17 mouse cellular contexts compared by ENCODE assay signal in genomic region chr8:94296312-94296991, GRCm38 (mm10). TPM values are rescaled to one million over a fixed set of nuclear protein-coding genes. Genes with fewer than 3 reads are reported as not detected.
DNase-seq lines count a peak whose midpoint lies in the region; ATAC-seq and TF ChIP-seq lines count a peak whose summit lies in the region.
"Had no signal": no experiment of that assay in that cellular context is flagged by ENCODE, and none has a peak within 500 bp of the region (broad histone marks: within the 10 kb centered on the region; RNA-seq: fewer than 3 reads in every experiment).

No protein-coding gene starts in this region.

- TF ChIP-seq EP300 in stomach, postnatal 0 days (optimal IDR thresholded peaks at IDR 0.05): no peak

- 35% methylated on average over 9 of the region's 9 CpGs for WGBS in heart, embryonic 10.5 days
- WGBS in hindbrain, embryonic 15.5 days: 80% methylated on average over 9 of the region's 9 CpGs
- 79% methylated on average over 9 of the region's 9 CpGs for WGBS in hindbrain, embryonic 10.5 days
- WGBS in midbrain, embryonic 16.5 days: 82% methylated on average over 9 of the region's 9 CpGs
- WGBS in midbrain, embryonic 10.5 days: 88% methylated on average over 9 of the region's 9 CpGs
- 70% methylated on average over 9 of the region's 9 CpGs for WGBS in stomach, postnatal 0 days

- H3K9ac ChIP-seq in hindbrain, embryonic 15.5 days: no peak overlapping the region
- H3K9ac ChIP-seq in midbrain, embryonic 16.5 days (ENCODE audit: low read depth, low read length): no peak overlapping the region
- H3K9ac ChIP-seq in stomach, postnatal 0 days (ENCODE audit: low read length): no peak overlapping the region
- H3K9ac ChIP-seq: forebrain, postnatal 0 days; limb, embryonic 13.5 days; midbrain, embryonic 15.5 days; neural tube, embryonic 12.5 days had no signal

- no peaks in the 10 kb centered on the region for H3K27me3 ChIP-seq in heart, embryonic 10.5 days (ENCODE audit: insufficient read depth, poor library complexity, severe bottlenecking)
- no peaks in the 10 kb centered on the region for H3K27me3 ChIP-seq in hindbrain, embryonic 15.5 days
- no peaks in the 10 kb centered on the region for H3K27me3 ChIP-seq in hindbrain, embryonic 10.5 days (ENCODE audit: insufficient read depth, poor library complexity, severe bottlenecking)
- H3K27me3 ChIP-seq in midbrain, embryonic 16.5 days (ENCODE audit: control insufficient read depth, insufficient read depth, low read depth, low read length): no peaks in the 10 kb centered on the region
- H3K27me3 ChIP-seq in midbrain, embryonic 10.5 days (ENCODE audit: low read depth, poor library complexity, severe bottlenecking): no peaks in the 10 kb centered on the region
- no peaks in the 10 kb centered on the region for H3K27me3 ChIP-seq in stomach, postnatal 0 days (ENCODE audit: control insufficient read depth, insufficient read depth, low read length)
- H3K27me3 ChIP-seq: limb, embryonic 13.5 days; midbrain, embryonic 15.5 days; neural tube, embryonic 12.5 days had no signal

- H3K36me3 ChIP-seq in heart, embryonic 10.5 days: peaks cover 11% of the 10 kb centered on the region
- peaks cover 32% of the 10 kb centered on the region for H3K36me3 ChIP-seq in hindbrain, embryonic 15.5 days
- H3K36me3 ChIP-seq in hindbrain, embryonic 10.5 days: peaks cover 26% of the 10 kb centered on the region
- H3K36me3 ChIP-seq in midbrain, embryonic 16.5 days (ENCODE audit: control insufficient read depth, insufficient read depth, low read length): peaks cover 14% of the 10 kb centered on the region; the same call in 1 of the 2 replicates
- H3K36me3 ChIP-seq in midbrain, embryonic 10.5 days: peaks cover 42% of the 10 kb centered on the region
- peaks cover 5% of the 10 kb centered on the region; the same call in 1 of the 2 replicates for H3K36me3 ChIP-seq in stomach, postnatal 0 days (ENCODE audit: control insufficient read depth, insufficient read depth, low read length)

- no peak for DNase-seq in heart, embryonic 10.5 days (ENCODE audit: low spot score)
- no peak for DNase-seq in heart, adult 8-10 months (ENCODE audit: low spot score)
- no peak for DNase-seq in hindbrain, embryonic 10.5 days (ENCODE audit: low spot score)
- DNase-seq in midbrain, embryonic 10.5 days (ENCODE audit: low spot score): no peak
- DNase-seq in stomach, postnatal 0 days (ENCODE audit: low spot score): no peak
- DNase-seq in cerebellum, adult 9-10 months: no peak
- DNase-seq: cerebellum, adult 2 months; embryo, embryonic 11 days; forebrain, postnatal 0 days; thymus, adult 2 months had no signal

- no peak overlapping the region for H3K4me3 ChIP-seq in heart, embryonic 10.5 days
- no peak overlapping the region for H3K4me3 ChIP-seq in hindbrain, embryonic 15.5 days
- H3K4me3 ChIP-seq in hindbrain, embryonic 10.5 days: no peak overlapping the region
- H3K4me3 ChIP-seq in midbrain, embryonic 16.5 days (ENCODE audit: low read depth, low read length): no peak overlapping the region
- no peak overlapping the region for H3K4me3 ChIP-seq in midbrain, embryonic 10.5 days
- H3K4me3 ChIP-seq in stomach, postnatal 0 days (ENCODE audit: low read depth, low read length): no peak overlapping the region
- H3K4me3 ChIP-seq: limb, embryonic 13.5 days; midbrain, embryonic 15.5 days; neural tube, embryonic 12.5 days had no signal

- no peak overlapping the region for H3K4me2 ChIP-seq in hindbrain, embryonic 15.5 days
- H3K4me2 ChIP-seq in midbrain, embryonic 16.5 days (ENCODE audit: low read length): no peak overlapping the region
- H3K4me2 ChIP-seq in stomach, postnatal 0 days (replicated peaks; ENCODE audit: low read depth): no peak overlapping the region
- H3K4me2 ChIP-seq: limb, embryonic 13.5 days; midbrain, embryonic 15.5 days; neural tube, embryonic 12.5 days had no signal

- TF ChIP-seq CTCF in stomach, postnatal 0 days (IDR thresholded peaks at IDR 0.05; ENCODE audit: low read depth): no peak

- peaks cover 37% of the 10 kb centered on the region for H3K4me1 ChIP-seq in heart, embryonic 10.5 days
- H3K4me1 ChIP-seq in hindbrain, embryonic 15.5 days (replicated peaks): peaks cover 7% of the 10 kb centered on the region; the same call in 1 of the 2 replicates
- H3K4me1 ChIP-seq in hindbrain, embryonic 10.5 days (replicated peaks): peaks cover 10% of the 10 kb centered on the region
- no peaks in the 10 kb centered on the region; the same call in 1 of the 2 replicates for H3K4me1 ChIP-seq in midbrain, embryonic 16.5 days (ENCODE audit: control insufficient read depth, insufficient read depth, low read length)
- H3K4me1 ChIP-seq in midbrain, embryonic 10.5 days: no peaks in the 10 kb centered on the region
- no peaks in the 10 kb centered on the region for H3K4me1 ChIP-seq in stomach, postnatal 0 days (replicated peaks; ENCODE audit: control insufficient read depth, insufficient read depth)
- H3K4me1 ChIP-seq: neural tube, embryonic 12.5 days had no signal

- peak overlapping the region; percentile 42 for H3K27ac ChIP-seq in heart, embryonic 10.5 days
- peak overlapping the region; percentile 47 for H3K27ac ChIP-seq in hindbrain, embryonic 15.5 days (replicated peaks)
- no peak overlapping the region for H3K27ac ChIP-seq in hindbrain, embryonic 10.5 days
- peak overlapping the region; percentile 50; the same call in 1 of the 2 replicates for H3K27ac ChIP-seq in midbrain, embryonic 16.5 days (ENCODE audit: low read length)
- no peak overlapping the region for H3K27ac ChIP-seq in midbrain, embryonic 10.5 days (replicated peaks)
- no peak overlapping the region for H3K27ac ChIP-seq in stomach, postnatal 0 days (replicated peaks)
- H3K27ac ChIP-seq: limb, embryonic 13.5 days; midbrain, embryonic 15.5 days; neural tube, embryonic 12.5 days had no signal

- H3K9me3 ChIP-seq in heart, embryonic 10.5 days: no peaks in the 10 kb centered on the region
- H3K9me3 ChIP-seq in hindbrain, embryonic 15.5 days: no peaks in the 10 kb centered on the region
- H3K9me3 ChIP-seq in hindbrain, embryonic 10.5 days: no peaks in the 10 kb centered on the region
- H3K9me3 ChIP-seq in midbrain, embryonic 16.5 days (replicated peaks; ENCODE audit: control insufficient read depth, low read length, poor library complexity, severe bottlenecking): no peaks in the 10 kb centered on the region
- no peaks in the 10 kb centered on the region for H3K9me3 ChIP-seq in midbrain, embryonic 10.5 days (replicated peaks)
- H3K9me3 ChIP-seq in stomach, postnatal 0 days (ENCODE audit: control insufficient read depth, low read length): no peaks in the 10 kb centered on the region
- H3K9me3 ChIP-seq: limb, embryonic 13.5 days; midbrain, embryonic 15.5 days; neural tube, embryonic 12.5 days had no signal

- ATAC-seq in hindbrain, embryonic 15.5 days (ENCODE audit: low FRiP score, low read depth): 0 out of 2 replicates have a peak, but pooled peaks have one; percentile 27
- ATAC-seq in midbrain, embryonic 16.5 days: no peak
- peak; percentile 44; the same call in 1 of the 2 replicates for ATAC-seq in stomach, postnatal 0 days (ENCODE audit: low FRiP score, low TSS enrichment)
- ATAC-seq: forebrain, postnatal 0 days; inflammation-experienced regulatory T-cells, adult 6 months; midbrain, embryonic 15.5 days had no signal

RNA-seq across cellular contexts. Expression of gene Slc12a3, which starts 32.5 kb away (rescaled TPM):
- 0.06 TPM in 1 of 2 replicates, not detected in the other for polyA plus RNA-seq in heart, embryonic 10.5 days (2016; fragmentation: Nextera tagmentation; extraction: Ambion mirVana)
- total RNA-seq in heart, adult 8-10 months (2022): under 1 TPM in 3 of 4 experiments, not detected in 1; 0.09 to 0.47 (median 0.11) TPM
- polyA plus RNA-seq in hindbrain, embryonic 15.5 days (2015; fragmentation: Nextera tagmentation; extraction: Ambion mirVana): 0.08 and 0.14 TPM in 2 replicates
- 0.09 TPM in 1 of 2 replicates, not detected in the other for polyA plus RNA-seq in hindbrain, embryonic 10.5 days (2016; fragmentation: Nextera tagmentation; extraction: Ambion mirVana)
- 0.09 TPM in 1 of 2 replicates, not detected in the other for polyA plus RNA-seq in midbrain, embryonic 16.5 days (2015; fragmentation: Nextera tagmentation; extraction: Ambion mirVana)
- not detected in 2 replicates for polyA plus RNA-seq in midbrain, embryonic 10.5 days (2016; fragmentation: Nextera tagmentation; extraction: Ambion mirVana)
- 0.10 and 0.22 TPM in 2 replicates for polyA plus RNA-seq in stomach, postnatal 0 days (2015; fragmentation: Nextera tagmentation; extraction: Ambion mirVana)
- total RNA-seq: gastrocnemius, postnatal 14 days had no signal
- polyA plus RNA-seq: limb, embryonic 13.5 days had no signal

Comparison
In these comparisons a context has a peak if more than half of its experiments do, and no peak if none do; other contexts are left out.
1. H3K27ac ChIP-seq: peak in heart, embryonic 10.5 days (single experiment), hindbrain, embryonic 15.5 days (single experiment) and midbrain, embryonic 16.5 days (single experiment); none in hindbrain, embryonic 10.5 days (single experiment), midbrain, embryonic 10.5 days (single experiment) and stomach, postnatal 0 days (single experiment).